Mouse (Mus musculus) olfactory bulb, adult 2 months (tissue): ENCODE results near the gene Lgr5.

ENCODE experiments used
- CTCF ChIP-seq: fragments of 200-500 bp; IDR thresholded peaks from 2 replicates; pipeline ENCODE4 v1.5.1; 2012; ENCODE audit warnings: low read depth, mild to moderate bottlenecking, low read length, moderate library complexity; ENCODE audit not compliant: insufficient read depth
- POLR2A ChIP-seq: fragments of 200-500 bp; IDR thresholded peaks from 2 replicates; pipeline ENCODE4 v1.6.1; 2012; ENCODE audit warnings: mild to moderate bottlenecking, low read depth, low read length, moderate library complexity; ENCODE audit not compliant: insufficient read depth

DNA sequence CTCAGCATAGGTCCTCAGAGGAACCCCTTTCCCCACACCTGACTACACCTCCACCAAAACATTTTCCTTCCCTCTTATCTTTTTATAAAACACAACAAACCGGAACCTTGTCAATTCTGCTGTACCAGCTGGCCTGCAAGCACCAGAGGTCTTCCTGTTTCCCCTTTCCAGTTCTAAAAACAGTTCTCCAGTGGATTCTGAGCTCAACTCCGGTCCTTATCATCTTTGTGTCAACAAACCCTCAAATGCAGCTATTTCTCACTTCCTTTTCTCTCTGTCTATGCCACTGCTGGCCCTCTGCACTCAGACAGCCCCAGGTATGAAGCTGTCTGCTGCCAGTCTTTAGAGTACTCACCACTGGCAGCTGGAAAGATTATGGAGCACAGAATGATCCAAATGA is 56.8 kb downstream of the Lgr5 start:
- no peak for TF ChIP-seq POLR2A
- TF ChIP-seq CTCF, result no peak
